Mouse (Mus musculus): ENCODE results near the gene Celf5. TPM values are rescaled to one million over a fixed set of nuclear protein-coding genes. Genes with fewer than 3 reads are reported as not detected.

Gene Celf5
- polyA plus RNA-seq, 1 experiment, result 0.70 TPM

DNA sequence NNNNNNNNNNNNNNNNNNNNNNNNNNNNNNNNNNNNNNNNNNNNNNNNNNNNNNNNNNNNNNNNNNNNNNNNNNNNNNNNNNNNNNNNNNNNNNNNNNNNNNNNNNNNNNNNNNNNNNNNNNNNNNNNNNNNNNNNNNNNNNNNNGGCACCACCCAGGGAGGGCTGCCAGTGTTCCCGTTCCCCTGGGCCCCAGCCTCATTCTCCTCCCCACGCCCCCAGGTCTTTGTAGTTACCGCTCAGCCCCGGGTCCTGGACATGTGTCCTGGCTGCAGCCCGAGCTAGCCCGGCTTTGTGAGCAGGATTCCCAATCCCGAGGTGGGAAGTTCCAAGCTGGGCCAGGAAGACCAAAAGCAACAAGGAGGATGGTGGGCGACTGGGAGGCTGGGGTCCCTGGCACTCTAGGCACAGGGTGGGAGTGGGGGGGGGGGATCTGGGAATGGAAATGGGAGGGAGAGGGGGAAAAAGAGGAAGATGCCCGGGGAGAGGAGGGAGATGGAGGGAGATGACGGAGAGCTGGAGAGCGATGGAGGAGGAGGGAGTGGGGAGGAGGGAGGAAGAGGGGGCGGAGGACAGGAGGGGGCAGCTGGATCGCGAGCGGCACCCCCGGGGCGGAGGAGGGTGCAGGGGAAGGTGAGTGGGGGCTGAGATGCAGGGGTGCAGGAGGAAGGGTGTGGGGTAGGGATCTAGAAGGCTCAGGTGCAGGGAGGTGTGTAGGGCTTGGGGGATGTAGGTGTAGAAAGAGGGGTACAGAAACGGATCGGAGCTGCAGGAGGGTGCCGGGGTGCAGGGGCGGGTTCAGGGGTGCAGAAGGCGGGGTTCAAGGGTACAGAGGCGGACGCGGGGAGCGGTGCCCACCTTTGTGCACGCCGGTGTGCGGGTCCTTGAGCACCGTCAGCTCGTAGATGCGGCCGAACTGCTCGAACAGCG is 640 bp downstream of the Celf5 start:
- H3K36me3 ChIP-seq (ENCODE audit: control insufficient read depth, insufficient read depth, low read length), result peaks cover 3% of the 10 kb centered on the region
- WGBS, result 10% methylated on average over 33 of the region's 35 CpGs
- TF ChIP-seq POLR2A (IDR thresholded peaks at IDR 0.05; ENCODE audit: low read depth, low read length), result no peak
- no peak for TF ChIP-seq CTCF (IDR thresholded peaks at IDR 0.05; ENCODE audit: extremely low read depth, insufficient read depth, insufficient read length, insufficient replicate concordance)
- DNase-seq (ENCODE audit: low read depth in 1 of 2, low spot score in 2 of 2), result no peak
- H3K27me3 ChIP-seq (ENCODE audit: control insufficient read depth, insufficient read depth, low read length), result peaks cover 13% of the 10 kb centered on the region
- H3K4me3 ChIP-seq (ENCODE audit: extremely low read depth, insufficient read depth, insufficient read length), result peak overlapping the region; percentile 55
- H3K4me1 ChIP-seq (ENCODE audit: control insufficient read depth, insufficient read depth, insufficient read length), result peaks cover 5% of the 10 kb centered on the region; the same call in 1 of the 2 replicates
- H3K27ac ChIP-seq (ENCODE audit: insufficient read depth, low read length), result no peak overlapping the region

GRCm38 (mm10) chr10:81474461-81474860 is 8.0 kb downstream of the Celf5 start:
- TF ChIP-seq POLR2A (IDR thresholded peaks at IDR 0.05; ENCODE audit: low read depth, low read length), result no peak
- no peak for TF ChIP-seq CTCF (IDR thresholded peaks at IDR 0.05; ENCODE audit: extremely low read depth, insufficient read depth, insufficient read length, insufficient replicate concordance)
- no peaks in the 10 kb centered on the region for H3K36me3 ChIP-seq (ENCODE audit: control insufficient read depth, insufficient read depth, low read length)
- no peak overlapping the region for H3K4me3 ChIP-seq (ENCODE audit: extremely low read depth, insufficient read depth, insufficient read length)
- H3K27me3 ChIP-seq (ENCODE audit: control insufficient read depth, insufficient read depth, low read length), result peaks cover 19% of the 10 kb centered on the region
- no peak overlapping the region for H3K27ac ChIP-seq (ENCODE audit: insufficient read depth, low read length)
- WGBS, result 69% methylated on average over 10 of the region's 10 CpGs
- DNase-seq (ENCODE audit: low read depth in 1 of 2, low spot score in 2 of 2), result no peak
- peaks cover 4% of the 10 kb centered on the region; the same call in 1 of the 2 replicates for H3K4me1 ChIP-seq (ENCODE audit: control insufficient read depth, insufficient read depth, insufficient read length)

GRCm38 (mm10) chr10:81473003-81473451 is 9.5 kb downstream of the Celf5 start:
- Histone ChIP-seq H3K27me3 (ENCODE audit: control insufficient read depth, insufficient read depth, low read length) (peaks cover 16% of the 10 kb centered on the region), H3K27ac (ENCODE audit: insufficient read depth, low read length) (no peak overlapping the region), H3K4me1 (ENCODE audit: control insufficient read depth, insufficient read depth, insufficient read length) (peaks cover 4% of the 10 kb centered on the region; the same call in 1 of the 2 replicates), H3K36me3 (ENCODE audit: control insufficient read depth, insufficient read depth, low read length) (no peaks in the 10 kb centered on the region), H3K4me3 (ENCODE audit: extremely low read depth, insufficient read depth, insufficient read length) (no peak overlapping the region)
- no peak for DNase-seq (ENCODE audit: low read depth in 1 of 2, low spot score in 2 of 2)
- WGBS, result 3% methylated on average over 22 of the region's 22 CpGs
- TF ChIP-seq POLR2A (IDR thresholded peaks at IDR 0.05; ENCODE audit: low read depth, low read length), result no peak
- no peak for TF ChIP-seq CTCF (IDR thresholded peaks at IDR 0.05; ENCODE audit: extremely low read depth, insufficient read depth, insufficient read length, insufficient replicate concordance)

DNA sequence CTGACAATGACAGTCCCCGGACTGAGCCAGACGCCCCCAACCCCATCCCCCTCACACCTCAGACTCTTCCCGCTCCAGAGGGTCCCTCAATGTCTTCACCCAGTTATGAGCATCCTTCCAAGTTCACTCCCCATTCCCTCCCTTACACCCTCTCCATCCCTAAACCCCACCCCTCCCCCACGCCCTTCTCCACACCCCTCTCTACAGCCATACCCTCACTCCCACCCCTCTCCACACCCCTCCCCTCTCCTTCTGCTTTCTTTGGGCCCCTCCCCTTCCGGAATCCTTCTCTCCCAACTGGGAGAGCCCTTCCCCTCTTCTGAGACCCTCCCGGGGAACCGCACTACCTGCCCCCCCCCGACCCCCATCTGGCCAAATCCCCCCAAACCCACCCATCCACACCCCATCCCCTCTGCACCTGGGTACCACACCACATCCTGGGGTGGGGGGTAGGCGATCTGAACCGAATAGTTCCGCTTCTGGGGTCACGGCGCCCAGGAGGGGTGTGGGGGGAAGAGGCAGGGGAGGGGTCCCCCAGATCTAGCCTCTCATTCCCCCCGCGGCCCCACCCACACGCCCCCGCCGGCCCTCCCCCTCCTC is 10.0 kb downstream of the Celf5 start:
- no peak overlapping the region for H3K4me3 ChIP-seq (ENCODE audit: extremely low read depth, insufficient read depth, insufficient read length)

DNA sequence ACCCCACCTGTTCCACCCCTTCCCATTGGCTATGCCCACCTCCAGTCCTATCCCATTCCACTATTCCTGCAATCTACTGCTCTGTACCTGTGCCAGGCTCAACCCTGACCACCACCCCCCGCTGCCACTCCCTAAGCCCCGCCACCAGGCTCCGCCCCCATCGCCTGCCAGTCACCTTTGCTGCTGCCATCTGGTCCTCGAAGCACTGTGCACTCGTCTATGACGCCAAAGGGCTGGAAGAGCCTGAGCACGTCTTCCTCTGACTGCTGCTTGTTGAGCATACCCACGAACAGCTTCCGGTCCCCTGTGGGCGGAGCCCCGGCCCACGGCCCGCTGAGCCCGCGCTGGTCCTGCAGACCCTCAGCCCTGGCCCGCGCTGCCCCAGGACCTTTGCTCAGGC is 12.1 kb downstream of the Celf5 start:
- TF ChIP-seq POLR2A (IDR thresholded peaks at IDR 0.05; ENCODE audit: low read depth, low read length) (no peak), CTCF (IDR thresholded peaks at IDR 0.05; ENCODE audit: extremely low read depth, insufficient read depth, insufficient read length, insufficient replicate concordance) (no peak)
- WGBS, result 18% methylated on average over 18 of the region's 18 CpGs
- no peak overlapping the region for H3K27ac ChIP-seq (ENCODE audit: insufficient read depth, low read length)
- H3K36me3 ChIP-seq (ENCODE audit: control insufficient read depth, insufficient read depth, low read length), result no peaks in the 10 kb centered on the region
- H3K4me1 ChIP-seq (ENCODE audit: control insufficient read depth, insufficient read depth, insufficient read length), result peaks cover 4% of the 10 kb centered on the region; the same call in 1 of the 2 replicates
- no peak for DNase-seq (ENCODE audit: low read depth in 1 of 2, low spot score in 2 of 2)
- H3K4me3 ChIP-seq (ENCODE audit: extremely low read depth, insufficient read depth, insufficient read length), result no peak overlapping the region
- peaks cover 15% of the 10 kb centered on the region for H3K27me3 ChIP-seq (ENCODE audit: control insufficient read depth, insufficient read depth, low read length)

More for the DNA sequence above, 10.0 kb downstream of the Celf5 start:
- TF ChIP-seq CTCF (IDR thresholded peaks at IDR 0.05; ENCODE audit: extremely low read depth, insufficient read depth, insufficient read length, insufficient replicate concordance) (no peak), POLR2A (IDR thresholded peaks at IDR 0.05; ENCODE audit: low read depth, low read length) (no peak)
- Histone ChIP-seq H3K27ac (ENCODE audit: insufficient read depth, low read length) (no peak overlapping the region), H3K36me3 (ENCODE audit: control insufficient read depth, insufficient read depth, low read length) (no peaks in the 10 kb centered on the region), H3K27me3 (ENCODE audit: control insufficient read depth, insufficient read depth, low read length) (peaks cover 16% of the 10 kb centered on the region), H3K4me1 (ENCODE audit: control insufficient read depth, insufficient read depth, insufficient read length) (peaks cover 4% of the 10 kb centered on the region; the same call in 1 of the 2 replicates)
- 6% methylated on average over 17 of the region's 18 CpGs for WGBS
- DNase-seq (ENCODE audit: low read depth in 1 of 2, low spot score in 2 of 2), result no peak

DNA sequence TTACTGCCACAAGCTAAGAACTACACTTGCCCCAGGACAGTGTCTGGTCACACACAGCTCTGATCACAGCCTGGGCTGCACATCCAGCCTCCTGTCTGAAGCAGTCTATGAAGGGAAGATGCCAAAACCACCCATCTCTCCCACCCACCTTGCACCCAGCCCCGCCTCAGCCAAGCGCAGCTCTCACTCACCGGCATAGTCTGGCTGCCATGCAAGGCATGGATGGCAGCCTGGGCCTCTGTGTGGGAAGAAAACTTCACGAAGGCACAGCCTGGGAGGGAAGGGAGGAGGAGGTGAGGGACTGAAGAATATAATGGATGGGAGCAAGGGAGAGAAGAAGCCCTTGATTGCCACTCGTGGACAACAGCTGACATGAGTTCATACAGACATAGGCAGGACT is 13.3 kb downstream of the Celf5 start:
- Histone ChIP-seq H3K4me1 (ENCODE audit: control insufficient read depth, insufficient read depth, insufficient read length) (peaks cover 7% of the 10 kb centered on the region; the same call in 1 of the 2 replicates), H3K27ac (ENCODE audit: insufficient read depth, low read length) (no peak overlapping the region), H3K36me3 (ENCODE audit: control insufficient read depth, insufficient read depth, low read length) (no peaks in the 10 kb centered on the region), H3K27me3 (ENCODE audit: control insufficient read depth, insufficient read depth, low read length) (peaks cover 20% of the 10 kb centered on the region), H3K4me3 (ENCODE audit: extremely low read depth, insufficient read depth, insufficient read length) (no peak overlapping the region)
- no peak for TF ChIP-seq CTCF (IDR thresholded peaks at IDR 0.05; ENCODE audit: extremely low read depth, insufficient read depth, insufficient read length, insufficient replicate concordance)
- no peak for TF ChIP-seq POLR2A (IDR thresholded peaks at IDR 0.05; ENCODE audit: low read depth, low read length)
- WGBS, result 81% methylated on average over 5 of the region's 5 CpGs
- no peak for DNase-seq (ENCODE audit: low read depth in 1 of 2, low spot score in 2 of 2)

Data from spleen, adult 2 months (tissue).